Mouse (Mus musculus) cerebellum, adult 11-12 months (tissue): ENCODE measurements around the gene Ybx2.

Experiments
- DNase-seq: peaks from one replicate; pipeline ENCODE4 v3.0.0; 2022

The Ybx2 gene

DNA sequence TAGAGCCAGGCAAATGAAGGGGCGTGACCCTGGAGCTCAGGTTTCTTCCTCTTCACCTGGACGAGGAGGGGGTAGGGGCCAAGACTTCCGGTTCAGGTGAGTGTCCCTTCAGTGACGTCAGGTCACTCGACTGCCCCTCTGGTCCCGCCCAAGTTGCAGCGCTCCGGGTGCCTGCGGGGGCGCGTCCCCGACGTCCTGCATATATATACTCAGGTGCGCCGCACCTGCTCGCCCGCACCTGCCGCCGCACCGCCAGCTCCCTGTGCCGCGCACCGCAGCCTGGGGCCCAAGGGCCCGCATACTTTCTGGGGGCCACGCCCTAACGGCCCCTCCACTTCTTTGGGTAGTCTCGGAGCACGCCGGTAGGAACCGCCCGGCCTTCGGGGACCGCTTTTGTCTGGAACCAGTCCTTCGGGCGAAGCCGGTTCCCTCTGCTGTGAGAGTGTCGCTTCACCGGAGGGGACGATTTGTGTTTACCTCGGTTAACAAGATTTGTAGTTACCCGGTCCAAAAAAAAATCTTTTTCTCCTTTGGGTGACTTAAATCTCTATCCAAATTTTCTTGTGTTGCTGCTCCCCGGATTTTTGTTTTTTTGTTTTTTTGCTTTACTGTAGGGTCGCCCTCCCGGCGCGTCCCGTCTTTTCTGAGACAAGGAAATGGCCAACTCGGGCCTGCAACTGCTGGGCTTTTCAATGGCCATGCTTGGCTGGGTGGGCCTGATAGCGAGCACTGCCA is 29.8 kb downstream of the Ybx2 start:
- DNase-seq = no peak

GRCm38 (mm10) chr11:69966006-69966859 is 30.6 kb downstream of the Ybx2 start:
- no peak for DNase-seq

DNA sequence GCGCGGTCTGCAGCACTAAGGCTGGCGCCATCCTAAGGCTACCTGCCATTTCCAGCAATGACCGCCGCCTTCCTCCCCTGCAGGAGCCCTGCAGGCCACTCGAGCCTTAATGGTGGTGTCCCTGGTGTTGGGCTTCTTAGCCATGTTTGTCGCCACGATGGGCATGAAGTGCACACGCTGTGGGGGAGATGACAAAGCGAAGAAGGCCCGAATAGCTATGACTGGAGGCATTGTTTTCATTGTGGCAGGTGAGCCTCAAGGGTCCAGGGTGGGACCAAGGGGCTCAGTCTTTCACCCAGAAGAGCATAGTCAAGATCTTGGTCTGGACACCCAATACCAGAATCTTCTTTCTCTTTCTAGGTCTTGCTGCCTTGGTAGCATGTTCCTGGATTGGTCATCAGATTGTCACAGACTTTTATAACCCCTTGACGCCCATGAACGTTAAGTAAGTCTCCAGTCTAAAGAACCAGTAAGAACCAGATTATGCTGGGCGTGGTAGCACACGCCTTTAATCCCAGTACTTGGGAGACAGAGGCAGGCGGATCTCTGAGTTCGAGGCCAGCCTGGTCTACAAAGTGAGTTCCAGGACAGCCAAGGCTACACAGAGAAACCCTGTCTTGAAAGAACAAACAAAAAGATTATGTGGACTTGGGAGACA is 31.4 kb downstream of the Ybx2 start:
- DNase-seq = no peak

GRCm38 (mm10) chr11:69968793-69969192 is 33.2 kb downstream of the Ybx2 start:
- no peak for DNase-seq

GRCm38 (mm10) chr11:69970222-69970621 is 34.6 kb downstream of the Ybx2 start:
- DNase-seq = no peak

DNA sequence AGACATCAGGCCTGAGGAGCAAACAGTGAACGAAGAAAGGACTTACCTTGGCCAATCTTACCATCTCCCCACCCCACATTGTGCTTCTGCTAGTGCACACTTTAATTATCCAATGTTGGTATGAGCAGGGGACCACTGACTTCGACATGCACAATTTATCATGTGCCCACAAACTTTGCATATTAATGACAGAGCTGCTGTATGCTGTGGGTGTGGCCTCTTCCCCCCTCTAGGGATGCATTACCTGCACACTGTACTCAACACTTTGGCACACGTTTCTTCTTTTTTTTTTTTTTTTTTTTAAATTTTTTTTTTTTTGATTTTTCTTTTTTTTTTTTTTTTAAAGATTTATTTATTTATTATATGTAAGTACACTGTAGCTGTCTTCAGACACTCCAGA is 35.2 kb downstream of the Ybx2 start:
- DNase-seq = no peak

DNA sequence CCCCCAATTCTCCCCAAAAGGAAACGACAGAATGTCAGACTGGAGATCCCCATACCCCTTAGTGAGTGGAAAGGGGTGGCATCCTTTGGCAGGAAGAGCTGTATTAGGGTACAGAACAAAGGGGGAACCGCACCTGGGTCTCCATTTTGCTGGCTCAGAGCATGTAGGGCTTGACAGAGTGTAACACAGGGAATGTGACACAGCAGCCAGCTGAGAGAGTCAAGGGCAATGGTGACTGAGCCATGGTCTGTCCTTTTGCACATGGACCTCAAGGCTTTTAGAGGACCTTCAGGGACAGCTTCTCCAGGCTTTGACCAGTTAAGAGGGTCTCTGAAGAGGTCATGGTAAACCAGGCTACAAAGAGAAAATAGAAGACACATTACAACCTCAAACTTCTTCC is 39.3 kb downstream of the Ybx2 start:
- DNase-seq = no peak

DNA sequence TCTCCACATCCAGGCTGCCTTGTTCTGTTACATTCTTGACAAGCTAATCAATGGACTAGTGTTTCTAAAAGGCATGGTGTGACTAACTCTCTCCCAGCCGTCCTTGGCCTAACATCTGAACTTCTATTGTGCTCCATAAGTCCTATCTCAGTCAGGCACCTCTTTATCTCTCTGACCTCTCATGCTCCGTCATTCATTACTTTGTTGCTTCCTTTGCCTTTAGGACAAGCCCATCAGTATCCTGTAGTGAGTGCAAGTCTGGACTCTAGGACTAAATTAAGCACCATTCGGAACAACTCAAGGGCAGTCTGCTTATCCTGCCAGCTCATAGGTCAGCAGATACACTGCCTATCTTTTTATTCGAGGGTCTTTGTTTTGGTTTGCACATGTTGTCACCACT is 40.7 kb downstream of the Ybx2 start:
- no peak for DNase-seq

- no peak for DNase-seq
Observed at GRCm38 (mm10) chr11:69979827-69980195, 44.2 kb downstream of the Ybx2 start.

- DNase-seq = peak; percentile 99
Observed at GRCm38 (mm10) chr11:69980196-69981140, 44.9 kb downstream of the Ybx2 start.

- DNase-seq = peak; percentile 71
Observed at GRCm38 (mm10) chr11:69981141-69981762, 45.7 kb downstream of the Ybx2 start, which contains the start of gene Ctdnep1. Gene Ctdnep1 (plus strand): TSS chr11:69981156.

DNA sequence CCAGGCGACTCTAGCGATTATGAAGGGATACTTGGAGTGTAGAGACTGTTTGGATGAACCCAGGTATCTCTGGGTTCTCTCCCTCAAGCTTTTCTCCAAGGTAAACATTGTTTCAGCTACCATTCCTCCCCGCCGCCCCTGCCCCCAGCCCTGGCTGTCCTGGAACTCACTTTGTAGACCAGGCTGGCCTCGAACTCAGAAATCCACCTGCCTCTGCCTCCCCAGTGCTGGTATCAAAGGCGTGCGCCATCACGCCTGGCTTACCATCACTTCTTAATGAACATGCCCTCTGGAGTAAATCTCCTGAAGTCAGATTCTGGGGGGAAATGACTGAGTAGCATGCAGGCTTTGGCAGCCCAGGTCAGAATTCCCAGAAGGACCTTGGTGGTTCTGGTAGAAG is 46.6 kb downstream of the Ybx2 start, which contains the start of gene Elp5:
Elp5 (minus strand) TSS at position 293 of the 400 bp plus-strand sequence.
- DNase-seq = peak; percentile 36

GRCm38 (mm10) chr11:69982877-69983276 is 47.3 kb downstream of the Ybx2 start:
- peak; percentile 42 for DNase-seq

DNA sequence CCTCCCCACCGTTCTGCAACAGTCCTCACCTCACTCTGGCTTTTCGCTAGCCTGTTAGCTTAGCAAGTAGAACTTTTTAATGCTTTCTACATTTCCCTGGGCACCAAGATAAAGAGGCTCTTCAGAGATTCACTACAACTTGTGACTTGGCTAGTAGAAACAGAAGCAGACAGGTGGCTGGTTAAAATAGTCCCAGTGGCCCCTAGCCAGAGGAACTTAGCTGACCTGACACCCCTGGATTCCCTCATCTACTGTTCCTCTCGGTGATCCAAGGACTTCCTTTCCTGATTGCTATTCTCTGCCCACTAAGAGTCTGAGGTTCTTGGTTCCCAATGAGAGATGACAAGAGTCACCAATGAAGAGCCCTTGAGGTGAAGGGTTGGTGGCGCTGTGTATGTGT is 47.8 kb downstream of the Ybx2 start:
- DNase-seq = no peak

GRCm38 (mm10) chr11:69984431-69984830 is 48.8 kb downstream of the Ybx2 start:
- no peak for DNase-seq

GRCm38 (mm10) chr11:69989949-69990348 is 54.4 kb downstream of the Ybx2 start:
- peak; percentile 63 for DNase-seq
